Comparison of ENCODE assay signal across 12 mouse cellular contexts in the genomic region with DNA sequence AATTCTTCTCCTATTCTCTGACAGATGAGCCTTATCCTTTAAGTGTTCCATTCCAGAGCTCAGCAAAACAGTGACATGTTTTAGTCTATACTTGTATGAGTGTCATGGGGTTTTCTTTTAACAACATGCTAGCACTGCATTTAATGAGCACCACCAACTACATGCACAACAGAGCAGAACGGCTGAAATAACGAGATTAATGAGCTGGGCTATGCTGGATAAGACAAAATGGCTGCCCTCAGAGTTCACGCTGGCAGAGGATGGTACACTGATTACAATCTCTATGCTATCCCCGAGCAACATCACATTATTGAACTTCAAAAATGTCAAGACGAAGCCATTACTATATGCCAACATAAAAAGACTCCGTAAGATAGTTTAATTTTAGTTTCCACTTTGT.
"Had no signal": no experiment of that assay in that cellular context is flagged by ENCODE, and none has a peak within 500 bp of the region (broad histone marks: within the 10 kb centered on the region; RNA-seq: fewer than 3 reads in every experiment).

No protein-coding gene starts in this region.

- H3K36me3 ChIP-seq: limb, embryonic 15.5 days; liver, embryonic 12.5 days had no signal

- H3K27me3 ChIP-seq: limb, embryonic 15.5 days; liver, embryonic 12.5 days; midbrain, embryonic 12.5 days had no signal

- H3K9me3 ChIP-seq: limb, embryonic 15.5 days; liver, embryonic 12.5 days; midbrain, embryonic 12.5 days had no signal

- DNase-seq: kidney, adult 11 months; kidney, postnatal 25 days; lung, embryonic 14.5 days; lung, postnatal 10 days; lung, postnatal 4 days; right cerebral cortex, postnatal 4 days; spleen, adult 18-20 months; thymus, adult 18-20 months; thymus, postnatal 14 days had no signal

- H3K27ac ChIP-seq: limb, embryonic 15.5 days; liver, embryonic 12.5 days; midbrain, embryonic 12.5 days had no signal

- H3K4me3 ChIP-seq: limb, embryonic 15.5 days; liver, embryonic 12.5 days; midbrain, embryonic 12.5 days had no signal

- ATAC-seq: liver, embryonic 12.5 days had no signal

- H3K4me2 ChIP-seq: limb, embryonic 15.5 days; liver, embryonic 12.5 days; lung, embryonic 14.5 days; midbrain, embryonic 12.5 days had no signal

- H3K9ac ChIP-seq: limb, embryonic 15.5 days; liver, embryonic 12.5 days; lung, embryonic 14.5 days; midbrain, embryonic 12.5 days had no signal

- H3K4me1 ChIP-seq: liver, embryonic 12.5 days had no signal
